Mouse (Mus musculus): ENCODE data around the gene Krtap1-5. TPM values are rescaled to one million over a fixed set of nuclear protein-coding genes. Genes with fewer than 3 reads are reported as not detected.

Krtap1-5 gene
- polyA plus RNA-seq, 1 experiment from 2014 or later: not detected

DNA sequence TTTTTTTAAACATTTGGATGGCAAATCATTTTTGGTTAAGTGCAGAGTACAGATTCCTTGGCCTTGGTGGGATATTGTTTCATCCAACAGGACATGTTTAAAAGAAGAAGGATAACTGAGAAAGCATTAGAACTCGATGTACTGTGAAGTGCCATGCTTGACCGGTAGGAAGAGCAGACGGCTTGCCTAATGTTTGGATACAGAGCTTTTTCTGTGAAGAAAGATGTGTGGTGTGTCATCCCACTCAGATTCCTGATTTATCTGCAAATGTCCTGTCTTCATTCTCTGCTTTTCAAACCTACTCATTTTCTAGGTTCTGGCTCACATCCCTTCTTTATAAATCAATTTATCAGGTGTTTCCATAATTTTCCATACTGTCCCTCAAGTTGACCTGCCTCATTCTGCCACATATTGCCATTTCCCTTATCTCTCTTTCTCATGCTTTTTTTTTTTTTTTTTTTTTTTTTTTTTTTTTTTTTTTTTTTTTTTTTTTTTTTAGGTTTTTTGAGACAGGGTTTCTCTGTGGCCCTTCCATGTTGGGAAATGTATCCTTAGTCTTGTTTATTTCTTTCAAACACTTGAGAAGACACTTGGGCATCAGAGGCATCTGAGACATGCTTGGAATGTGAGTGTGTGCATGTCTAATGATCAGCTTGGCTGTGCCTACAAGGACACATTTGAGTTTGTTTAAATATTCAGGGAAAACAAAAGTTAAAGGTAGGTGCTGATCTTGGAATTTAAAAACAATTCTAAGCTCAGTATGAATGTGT is 22.7 kb downstream of the Krtap1-5 start:
- Histone ChIP-seq H3K4me1 (ENCODE audit: control insufficient read depth, insufficient read depth, low read length) (no peaks in the 10 kb centered on the region), H3K27me3 (replicated peaks; ENCODE audit: control insufficient read depth, insufficient read depth, low read length) (no peaks in the 10 kb centered on the region), H3K27ac (replicated peaks; ENCODE audit: low read depth, low read length) (no peak overlapping the region), H3K9me3 (ENCODE audit: control insufficient read depth, low read length) (no peaks in the 10 kb centered on the region), H3K4me3 (ENCODE audit: low read depth, low read length) (no peak overlapping the region), H3K9ac (ENCODE audit: low read depth, low read length) (no peak overlapping the region), H3K4me2 (ENCODE audit: low read depth, low read length) (no peak overlapping the region), H3K36me3 (ENCODE audit: control insufficient read depth, insufficient read depth, low read length) (no peaks in the 10 kb centered on the region)
- WGBS: 79% methylated on average over 3 of the region's 3 CpGs
- no peak for ATAC-seq (ENCODE audit: low read depth)
- peak; percentile 9 for DNase-seq (ENCODE audit: low spot score)

DNA sequence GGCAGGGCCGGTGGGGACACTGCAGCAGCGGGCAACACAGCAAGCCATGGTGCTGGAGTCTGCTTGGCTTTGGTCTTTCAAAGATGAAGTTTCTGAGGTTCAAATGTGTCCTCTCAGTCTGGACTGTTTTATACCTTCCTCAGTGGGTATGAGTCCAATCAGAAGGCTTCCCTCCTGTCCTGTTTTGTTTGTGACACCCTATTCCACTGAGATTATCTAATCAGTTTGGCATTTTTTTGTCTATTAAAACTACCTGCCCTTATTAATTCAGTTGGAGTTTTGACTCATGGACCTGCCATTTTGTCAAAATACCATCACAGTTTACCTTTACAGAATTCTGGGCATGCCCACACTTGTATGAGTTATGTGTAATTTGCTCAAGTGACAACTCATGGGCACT is 24.1 kb downstream of the Krtap1-5 start, which contains the start of gene Krtap3-2:
TSS of gene Krtap3-2 (minus strand) at position 101 of the 400 bp plus-strand sequence.
- H3K27me3 ChIP-seq (replicated peaks; ENCODE audit: control insufficient read depth, insufficient read depth, low read length): no peaks in the 10 kb centered on the region
- no peak within 1 kb of the TSS for H3K4me3 ChIP-seq (ENCODE audit: low read depth, low read length)
- DNase-seq (ENCODE audit: low spot score) (no peak), ATAC-seq (ENCODE audit: low read depth) (no peak)
- H3K27ac ChIP-seq (replicated peaks; ENCODE audit: low read depth, low read length): no peak within 1 kb of the TSS
- H3K9ac ChIP-seq (ENCODE audit: low read depth, low read length): no peak within 1 kb of the TSS
- WGBS: no CpG with 5 or more reads among the region's 2 CpGs
- no peak within 1 kb of the TSS for H3K4me2 ChIP-seq (ENCODE audit: low read depth, low read length)
- H3K36me3 ChIP-seq (ENCODE audit: control insufficient read depth, insufficient read depth, low read length): no peaks in the 10 kb centered on the region
- H3K4me1 ChIP-seq (ENCODE audit: control insufficient read depth, insufficient read depth, low read length): no peaks in the 10 kb centered on the region
- no peaks in the 10 kb centered on the region for H3K9me3 ChIP-seq (ENCODE audit: control insufficient read depth, low read length)

DNA sequence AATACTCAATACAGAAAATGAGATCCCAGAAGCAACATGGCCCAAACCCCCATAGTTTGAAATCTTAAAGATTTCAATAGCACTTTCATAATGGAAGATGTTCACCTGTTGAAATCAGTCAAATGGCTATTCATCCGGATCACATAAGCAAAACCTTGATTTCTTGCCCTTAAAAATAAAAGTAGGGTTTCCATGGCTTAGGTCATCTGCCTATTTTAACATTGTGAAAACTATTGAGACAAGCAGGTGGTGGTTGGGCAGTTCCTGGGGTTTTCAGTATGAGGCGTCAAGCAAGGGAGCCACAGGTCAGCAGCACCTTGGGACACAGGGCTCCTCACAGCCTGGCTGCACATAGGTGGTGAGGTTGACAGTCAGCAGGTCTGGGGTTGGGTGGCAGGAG is 24.6 kb downstream of the Krtap1-5 start:
- WGBS: 88% methylated on average over 2 of the region's 2 CpGs
- no peak for DNase-seq (ENCODE audit: low spot score)

DNA sequence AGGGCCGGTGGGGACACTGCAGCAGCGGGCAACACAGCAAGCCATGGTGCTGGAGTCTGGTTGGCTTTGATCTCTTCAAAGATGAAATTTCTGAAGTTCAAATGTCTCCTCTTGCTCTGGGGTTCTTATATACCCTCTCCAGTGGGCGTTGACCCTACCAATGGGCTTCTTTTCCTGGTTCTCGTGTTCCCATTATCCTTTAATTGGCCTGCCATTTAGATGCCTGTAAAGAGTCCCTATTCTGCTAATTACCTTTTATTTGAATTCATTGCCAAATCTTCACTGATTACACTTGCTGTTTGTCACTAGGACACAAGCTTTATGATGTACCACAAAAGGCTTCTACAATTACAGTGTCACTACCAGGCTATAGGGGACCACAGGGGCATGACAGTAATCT is 30.1 kb downstream of the Krtap1-5 start, which contains the start of gene Krtap3-3:
TSS of gene Krtap3-3 (minus strand) at position 101 of the 400 bp plus-strand sequence.
- no peak within 1 kb of the TSS for H3K27ac ChIP-seq (replicated peaks; ENCODE audit: low read depth, low read length)
- no peak within 1 kb of the TSS for H3K4me3 ChIP-seq (ENCODE audit: low read depth, low read length)
- DNase-seq (ENCODE audit: low spot score): no peak
- no peaks in the 10 kb centered on the region for H3K36me3 ChIP-seq (ENCODE audit: control insufficient read depth, insufficient read depth, low read length)
- H3K9me3 ChIP-seq (ENCODE audit: control insufficient read depth, low read length): no peaks in the 10 kb centered on the region
- H3K4me2 ChIP-seq (ENCODE audit: low read depth, low read length): no peak within 1 kb of the TSS
- no peak within 1 kb of the TSS for H3K9ac ChIP-seq (ENCODE audit: low read depth, low read length)
- H3K4me1 ChIP-seq (ENCODE audit: control insufficient read depth, insufficient read depth, low read length): no peaks in the 10 kb centered on the region
- WGBS: 74% methylated on average over 4 of the region's 4 CpGs
- ATAC-seq (ENCODE audit: low read depth): no peak; the same call in 1 of the 2 replicates
- no peaks in the 10 kb centered on the region for H3K27me3 ChIP-seq (replicated peaks; ENCODE audit: control insufficient read depth, insufficient read depth, low read length)

More for the DNA sequence above, 24.6 kb downstream of the Krtap1-5 start:
- no peak overlapping the region for H3K27ac ChIP-seq (replicated peaks; ENCODE audit: low read depth, low read length)
- no peak for ATAC-seq (ENCODE audit: low read depth)
- no peaks in the 10 kb centered on the region for H3K27me3 ChIP-seq (replicated peaks; ENCODE audit: control insufficient read depth, insufficient read depth, low read length)
- H3K4me1 ChIP-seq (ENCODE audit: control insufficient read depth, insufficient read depth, low read length): no peaks in the 10 kb centered on the region
- no peak overlapping the region for H3K4me3 ChIP-seq (ENCODE audit: low read depth, low read length)
- no peak overlapping the region for H3K4me2 ChIP-seq (ENCODE audit: low read depth, low read length)
- no peaks in the 10 kb centered on the region for H3K9me3 ChIP-seq (ENCODE audit: control insufficient read depth, low read length)
- no peaks in the 10 kb centered on the region for H3K36me3 ChIP-seq (ENCODE audit: control insufficient read depth, insufficient read depth, low read length)
- no peak overlapping the region for H3K9ac ChIP-seq (ENCODE audit: low read depth, low read length)

DNA sequence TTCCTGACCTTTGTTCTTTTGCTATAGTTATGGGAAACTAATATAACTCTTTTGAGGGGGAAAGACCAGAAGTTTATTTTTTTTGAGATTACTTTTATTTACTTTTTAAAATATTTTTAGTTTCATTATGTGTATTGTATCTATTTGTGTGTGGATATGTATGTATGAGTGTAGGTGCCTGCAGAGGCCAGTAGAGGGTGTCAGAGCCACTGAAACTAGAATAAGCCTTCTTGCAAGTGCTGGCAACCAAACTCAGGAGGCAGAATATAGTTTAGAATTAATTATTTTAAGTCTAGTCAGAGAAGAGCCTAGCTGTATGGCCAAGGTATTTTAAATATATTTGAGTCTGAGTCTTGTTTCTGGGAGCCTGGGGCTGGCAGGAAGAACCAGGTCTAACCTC is 32.9 kb downstream of the Krtap1-5 start:
- no peak overlapping the region for H3K4me2 ChIP-seq (ENCODE audit: low read depth, low read length)
- ATAC-seq (ENCODE audit: low read depth): no peak
- no peaks in the 10 kb centered on the region for H3K36me3 ChIP-seq (ENCODE audit: control insufficient read depth, insufficient read depth, low read length)
- no peaks in the 10 kb centered on the region for H3K4me1 ChIP-seq (ENCODE audit: control insufficient read depth, insufficient read depth, low read length)
- no peaks in the 10 kb centered on the region for H3K27me3 ChIP-seq (replicated peaks; ENCODE audit: control insufficient read depth, insufficient read depth, low read length)
- no peak overlapping the region for H3K4me3 ChIP-seq (ENCODE audit: low read depth, low read length)
- no peak overlapping the region for H3K9ac ChIP-seq (ENCODE audit: low read depth, low read length)
- no peak for DNase-seq (ENCODE audit: low spot score)
- H3K27ac ChIP-seq (replicated peaks; ENCODE audit: low read depth, low read length): no peak overlapping the region
- H3K9me3 ChIP-seq (ENCODE audit: control insufficient read depth, low read length): no peaks in the 10 kb centered on the region

DNA sequence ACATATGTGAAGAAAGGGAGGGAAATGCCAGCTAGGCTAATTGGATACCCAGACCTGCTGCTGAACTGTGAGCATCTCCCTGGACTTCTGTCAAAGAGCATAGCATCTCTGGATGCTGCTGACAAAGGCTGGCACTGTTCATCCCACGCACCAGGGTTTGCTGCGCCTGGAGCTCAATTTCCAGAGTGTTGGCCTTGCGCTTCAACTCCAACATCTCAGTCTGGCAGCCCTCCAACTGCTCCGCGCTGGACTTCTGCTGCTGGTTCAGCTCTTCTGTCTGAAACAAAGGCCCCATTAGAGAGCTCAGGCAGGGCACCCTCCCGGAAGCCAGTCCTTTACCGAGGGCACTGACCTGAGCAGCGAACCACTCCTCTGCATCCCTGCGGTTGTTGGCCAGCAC is 41.1 kb downstream of the Krtap1-5 start:
- DNase-seq (ENCODE audit: low spot score): peak; percentile 75
- 34% methylated on average over 9 of the region's 9 CpGs for WGBS
- no peak overlapping the region for H3K4me2 ChIP-seq (ENCODE audit: low read depth, low read length)
- H3K4me1 ChIP-seq (ENCODE audit: control insufficient read depth, insufficient read depth, low read length): no peaks in the 10 kb centered on the region; the same call in 1 of the 2 replicates
- H3K9me3 ChIP-seq (ENCODE audit: control insufficient read depth, low read length): no peaks in the 10 kb centered on the region
- no peak overlapping the region for H3K27ac ChIP-seq (replicated peaks; ENCODE audit: low read depth, low read length)
- no peaks in the 10 kb centered on the region for H3K36me3 ChIP-seq (ENCODE audit: control insufficient read depth, insufficient read depth, low read length)
- H3K9ac ChIP-seq (ENCODE audit: low read depth, low read length): no peak overlapping the region
- no peaks in the 10 kb centered on the region for H3K27me3 ChIP-seq (replicated peaks; ENCODE audit: control insufficient read depth, insufficient read depth, low read length)
- peak; percentile 30; the same call in 1 of the 2 replicates for ATAC-seq (ENCODE audit: low read depth)
- H3K4me3 ChIP-seq (ENCODE audit: low read depth, low read length): no peak overlapping the region

Other genes starting within 250 kb of the Krtap1-5 start
- 0.24 and 0.42 TPM in 2 replicates for gene Krt26, start 243.1 kb downstream of the Krtap1-5 start, polyA plus RNA-seq (2014; fragmentation: Nextera tagmentation; extraction: Ambion mirVana)
- 3.2 and 6.1 TPM in 2 replicates for gene Krt27, start 229.9 kb downstream of the Krtap1-5 start, polyA plus RNA-seq (2014; fragmentation: Nextera tagmentation; extraction: Ambion mirVana)
- 2.8 and 3.4 TPM in 2 replicates for gene Krt28, start 206.1 kb downstream of the Krtap1-5 start, polyA plus RNA-seq (2014; fragmentation: Nextera tagmentation; extraction: Ambion mirVana)
- gene Krt10, start 191.7 kb downstream of the Krtap1-5 start, polyA plus RNA-seq (2014; fragmentation: Nextera tagmentation; extraction: Ambion mirVana): 76.8 and 167 TPM in 2 replicates
- 0.22 TPM in 1 of 2 replicates, not detected in the other for gene Krt12, start 158.8 kb downstream of the Krtap1-5 start, polyA plus RNA-seq (2014; fragmentation: Nextera tagmentation; extraction: Ambion mirVana)
- 0.33 TPM in 1 of 2 replicates, not detected in the other for gene Krt20, start 142.9 kb downstream of the Krtap1-5 start, polyA plus RNA-seq (2014; fragmentation: Nextera tagmentation; extraction: Ambion mirVana)
- gene Krt23, start 87.9 kb downstream of the Krtap1-5 start, polyA plus RNA-seq (2014; fragmentation: Nextera tagmentation; extraction: Ambion mirVana): 8.7 and 11.9 TPM in 2 replicates
- not detected in 2 replicates for gene Krt39, start 59.7 kb downstream of the Krtap1-5 start, polyA plus RNA-seq (2014; fragmentation: Nextera tagmentation; extraction: Ambion mirVana)
- gene Krt40, start 37.9 kb downstream of the Krtap1-5 start, polyA plus RNA-seq (2014; fragmentation: Nextera tagmentation; extraction: Ambion mirVana): not detected in 2 replicates
- 1.0 TPM in 1 of 2 replicates, not detected in the other for gene Krtap3-3, start 30.2 kb downstream of the Krtap1-5 start, polyA plus RNA-seq (2014; fragmentation: Nextera tagmentation; extraction: Ambion mirVana)
- gene Krtap3-2, start 24.2 kb downstream of the Krtap1-5 start, polyA plus RNA-seq (2014; fragmentation: Nextera tagmentation; extraction: Ambion mirVana): not detected in 2 replicates
- gene Gm11939, start 21.6 kb downstream of the Krtap1-5 start, polyA plus RNA-seq (2014; fragmentation: Nextera tagmentation; extraction: Ambion mirVana): not detected in 2 replicates
- gene Krtap3-1, start 14.4 kb downstream of the Krtap1-5 start, polyA plus RNA-seq (2014; fragmentation: Nextera tagmentation; extraction: Ambion mirVana): 0.51 TPM in 1 of 2 replicates, not detected in the other
- not detected in 2 replicates for gene Krtap1-4, start 2.6 kb upstream of the Krtap1-5 start, polyA plus RNA-seq (2014; fragmentation: Nextera tagmentation; extraction: Ambion mirVana)
- gene Krtap1-3, start 10.3 kb upstream of the Krtap1-5 start, polyA plus RNA-seq (2014; fragmentation: Nextera tagmentation; extraction: Ambion mirVana): 0.26 TPM in 1 of 2 replicates, not detected in the other
- not detected in 2 replicates for gene Krtap9-3, start 17.1 kb upstream of the Krtap1-5 start, polyA plus RNA-seq (2014; fragmentation: Nextera tagmentation; extraction: Ambion mirVana)
- not detected in 2 replicates for gene Gm11938, start 22.3 kb upstream of the Krtap1-5 start, polyA plus RNA-seq (2014; fragmentation: Nextera tagmentation; extraction: Ambion mirVana)
- gene Gm11937, start 29.2 kb upstream of the Krtap1-5 start, polyA plus RNA-seq (2014; fragmentation: Nextera tagmentation; extraction: Ambion mirVana): not detected in 2 replicates
- 0.54 TPM in 1 of 2 replicates, not detected in the other for gene Krtap2-4, start 33.8 kb upstream of the Krtap1-5 start, polyA plus RNA-seq (2014; fragmentation: Nextera tagmentation; extraction: Ambion mirVana)
- not detected in 2 replicates for gene Gm11562, start 39.4 kb upstream of the Krtap1-5 start, polyA plus RNA-seq (2014; fragmentation: Nextera tagmentation; extraction: Ambion mirVana)
- gene Krtap4-1, start 47.2 kb upstream of the Krtap1-5 start, polyA plus RNA-seq (2014; fragmentation: Nextera tagmentation; extraction: Ambion mirVana): not detected in 2 replicates
- gene Krtap4-2, start 54.1 kb upstream of the Krtap1-5 start, polyA plus RNA-seq (2014; fragmentation: Nextera tagmentation; extraction: Ambion mirVana): not detected in 2 replicates
- 0.29 TPM in 1 of 2 replicates, not detected in the other for gene Krtap4-7, start 63.1 kb upstream of the Krtap1-5 start, polyA plus RNA-seq (2014; fragmentation: Nextera tagmentation; extraction: Ambion mirVana)
- gene Gm11555, start 69.2 kb upstream of the Krtap1-5 start, polyA plus RNA-seq (2014; fragmentation: Nextera tagmentation; extraction: Ambion mirVana): not detected in 2 replicates
- 0.17 TPM in 1 of 2 replicates, not detected in the other for gene Gm11563, start 77.9 kb upstream of the Krtap1-5 start, polyA plus RNA-seq (2014; fragmentation: Nextera tagmentation; extraction: Ambion mirVana)
- gene Krtap4-6, start 84.9 kb upstream of the Krtap1-5 start, polyA plus RNA-seq (2014; fragmentation: Nextera tagmentation; extraction: Ambion mirVana): not detected in 2 replicates
- not detected in 2 replicates for gene Gm14190, start 109.7 kb upstream of the Krtap1-5 start, polyA plus RNA-seq (2014; fragmentation: Nextera tagmentation; extraction: Ambion mirVana)
- gene Gm14180, start 153.3 kb upstream of the Krtap1-5 start, polyA plus RNA-seq (2014; fragmentation: Nextera tagmentation; extraction: Ambion mirVana): not detected in 2 replicates
- not detected in 2 replicates for gene Gm11595, start 191.9 kb upstream of the Krtap1-5 start, polyA plus RNA-seq (2014; fragmentation: Nextera tagmentation; extraction: Ambion mirVana)
- gene Krtap4-8, start 199.7 kb upstream of the Krtap1-5 start, polyA plus RNA-seq (2014; fragmentation: Nextera tagmentation; extraction: Ambion mirVana): not detected in 2 replicates
- gene Krtap4-9, start 204.2 kb upstream of the Krtap1-5 start, polyA plus RNA-seq (2014; fragmentation: Nextera tagmentation; extraction: Ambion mirVana): not detected in 2 replicates
- gene Gm11596, start 212.5 kb upstream of the Krtap1-5 start, polyA plus RNA-seq (2014; fragmentation: Nextera tagmentation; extraction: Ambion mirVana): not detected in 2 replicates
- gene Gm11569, start 217.9 kb upstream of the Krtap1-5 start, polyA plus RNA-seq (2014; fragmentation: Nextera tagmentation; extraction: Ambion mirVana): not detected in 2 replicates
- gene Gm11554, start 223.4 kb upstream of the Krtap1-5 start, polyA plus RNA-seq (2014; fragmentation: Nextera tagmentation; extraction: Ambion mirVana): not detected in 2 replicates
- gene Krtap4-13, start 228.9 kb upstream of the Krtap1-5 start, polyA plus RNA-seq (2014; fragmentation: Nextera tagmentation; extraction: Ambion mirVana): not detected in 2 replicates
- not detected in 2 replicates for gene Gm11564, start 234.7 kb upstream of the Krtap1-5 start, polyA plus RNA-seq (2014; fragmentation: Nextera tagmentation; extraction: Ambion mirVana)